Mouse (Mus musculus) MEL (cell line): ENCODE data around the gene Gm12789. TPM values are rescaled to one million over a fixed set of nuclear protein-coding genes. Genes with fewer than 3 reads are reported as not detected.
"Not testable (repeated sequence)": the region's sequence is repeated elsewhere in the genome, so short reads cannot be mapped to it uniquely, and the experiment has no call there.

Experiments used
- DNase-seq: peaks from one replicate; pipeline ENCODE4 v3.0.0; 2011; ENCODE audit warnings: low read depth, low spot score
- H3K27ac ChIP-seq: 2 replicates; pipeline ENCODE4 v1.5.1; 2012; ENCODE audit warnings: low read depth, mild to moderate bottlenecking, control low read depth, low read length, moderate library complexity; ENCODE audit not compliant: control insufficient read depth
- H3K27me3 ChIP-seq, 2 experiments: fragments of 150-350 bp in 1 of 2; sonication (generic) in 1 of 2; 2 replicates each; pipeline ENCODE4 v1.6.1; 2012; ENCODE audit warnings: low read length in 2 of 2, mild to moderate bottlenecking in 2 of 2, improper control_type of control experiment in 1 of 2, moderate library complexity in 1 of 2; ENCODE audit not compliant: insufficient read depth in 2 of 2, control insufficient read depth in 1 of 2
- H3K36me3 ChIP-seq, 2 experiments: 2 replicates each; pipeline ENCODE4 v1.6.1; 2012 to 2014; ENCODE audit warnings: low read length in 2 of 2, improper control_type of control experiment in 1 of 2, inconsistent platforms in 1 of 2, mild to moderate bottlenecking in 1 of 2; ENCODE audit not compliant: insufficient read depth in 2 of 2, control insufficient read depth in 1 of 2
- H3K4me1 ChIP-seq, 2 experiments: fragments of 150-350 bp in 1 of 2; sonication (generic) in 1 of 2; 2 replicates each; pipeline ENCODE4 v1.6.1; 2012; ENCODE audit warnings: low read length in 2 of 2, improper control_type of control experiment in 1 of 2, mild to moderate bottlenecking in 1 of 2; ENCODE audit not compliant: insufficient read depth in 2 of 2, control insufficient read depth in 1 of 2
- H3K4me3 ChIP-seq, 2 experiments: fragments of 150-350 bp in 1 of 2; sonication (generic) in 1 of 2; 2 replicates each; pipeline ENCODE4 v1.5.1; 2012; ENCODE audit warnings: low read depth in 2 of 2, low read length in 2 of 2, mild to moderate bottlenecking in 2 of 2, moderate library complexity in 2 of 2, control low read depth in 1 of 2, improper control_type of control experiment in 1 of 2; ENCODE audit not compliant: control insufficient read depth in 1 of 2, insufficient read depth in 1 of 2
- H3K79me2 ChIP-seq: 2 replicates; pipeline ENCODE4 v1.6.1; 2012; ENCODE audit warnings: mild to moderate bottlenecking, low read length, moderate library complexity; ENCODE audit not compliant: control insufficient read depth, poor library complexity, insufficient read depth
- H3K9ac ChIP-seq: 2 replicates; pipeline ENCODE4 v1.6.1; 2012; ENCODE audit warnings: low read depth, mild to moderate bottlenecking, control low read depth, low read length, moderate library complexity; ENCODE audit not compliant: control insufficient read depth, poor library complexity, severe bottlenecking
- H3K9me3 ChIP-seq: fragments of 150-350 bp; sonication (generic); replicated peaks from 2 replicates; pipeline ENCODE4 v1.6.1; 2012; ENCODE audit warnings: mild to moderate bottlenecking, low read length, improper control_type of control experiment, moderate library complexity; ENCODE audit not compliant: insufficient read depth
- ELF1 ChIP-seq: IDR thresholded peaks from 2 replicates; pipeline ENCODE4 v1.6.1; 2014; ENCODE audit warnings: low read depth, mild to moderate bottlenecking, inconsistent platforms, low read length, improper control_type of control experiment, moderate library complexity
- NELFE ChIP-seq: IDR thresholded peaks from 2 replicates; pipeline ENCODE4 v1.6.1; 2011; ENCODE audit warnings: low read depth, low read length, improper control_type of control experiment
- RCOR1 ChIP-seq: IDR thresholded peaks from 2 replicates; pipeline ENCODE4 v1.6.1; 2012; ENCODE audit warnings: low read depth, mild to moderate bottlenecking, inconsistent platforms, low read length, improper control_type of control experiment
- SMC3 ChIP-seq: IDR thresholded peaks from 2 replicates; pipeline ENCODE4 v1.6.1; 2011; ENCODE audit warnings: low read depth, low read length, improper control_type of control experiment
- TAL1 ChIP-seq: IDR thresholded peaks from 2 replicates; pipeline ENCODE4 v1.6.1; 2012; ENCODE audit warnings: mild to moderate bottlenecking, inconsistent platforms, low read length, moderate library complexity, mixed read lengths
- USF1 ChIP-seq: IDR thresholded peaks from 2 replicates; pipeline ENCODE4 v1.6.1; 2014; ENCODE audit warnings: low read depth, mild to moderate bottlenecking, inconsistent platforms, low read length, improper control_type of control experiment, moderate library complexity
- USF2 ChIP-seq, 2 experiments: IDR thresholded peaks; 2 replicates each; pipeline ENCODE4 v1.6.1; 2011 to 2012; ENCODE audit warnings: improper control_type of control experiment in 2 of 2, low read length in 2 of 2, borderline replicate concordance in 1 of 2, inconsistent platforms in 1 of 2, low read depth in 1 of 2, mild to moderate bottlenecking in 1 of 2; ENCODE audit not compliant: insufficient read depth in 1 of 2
- ZC3H11A ChIP-seq: IDR thresholded peaks from 2 replicates; pipeline ENCODE4 v1.6.1; 2012; ENCODE audit warnings: low read depth, mild to moderate bottlenecking, inconsistent platforms, low read length, improper control_type of control experiment
- polyA plus RNA-seq, 2 experiments: library from polyadenylated mRNA; stranded (reverse) in 1 of 2; unstranded in 1 of 2; fragments of >175 nt in 1 of 2; fragments of >200 nt in 1 of 2; gene quantifications; 2 replicates each; pipeline versions ENCODE4 v1.2.1 to v1.2.4; 2012; ENCODE audit warnings: low replicate concordance in 2 of 2, low read depth in 1 of 2; ENCODE audit not compliant: insufficient read length in 2 of 2, insufficient read depth in 1 of 2, missing spikeins in 1 of 2
- total RNA-seq: library from RNA; depleted of rRNA; stranded (reverse); fragments of 300-350 nt; gene quantifications from 2 replicates; pipeline ENCODE4 v1.2.3, GENCODE M21; 2012; rRNA removed

The Gm12789 gene
- total RNA-seq, result not detected in 2 replicates
- not detected for polyA plus RNA-seq

- not testable (repeated sequence) for H3K9me3 ChIP-seq, H3K27me3 ChIP-seq, H3K79me2 ChIP-seq, H3K36me3 ChIP-seq, H3K9ac ChIP-seq, H3K4me1 ChIP-seq, H3K27ac ChIP-seq, H3K4me3 ChIP-seq, DNase-seq
These were observed at the start of gene Gm12789 for GRCm38 (mm10) chr4:101986326-101986725. Gene Gm12789 (plus strand): TSS chr4:101986626.

- H3K27me3 ChIP-seq, H3K79me2 ChIP-seq, H3K4me1 ChIP-seq: not testable (repeated sequence)
These were observed 46.3 kb upstream of the Gm12789 start, which contains the start of gene Gm12794 for GRCm38 (mm10) chr4:101940107-101940506. Gene Gm12794 (plus strand): TSS chr4:101940407.

GRCm38 (mm10) chr4:101980949-101981348 is 5.5 kb upstream of the Gm12789 start, which contains the start of gene Gm12790:
Gene Gm12790 (minus strand): TSS chr4:101981049.
- H3K4me1 ChIP-seq, H3K4me3 ChIP-seq, H3K27ac ChIP-seq, H3K27me3 ChIP-seq, H3K36me3 ChIP-seq, H3K79me2 ChIP-seq, DNase-seq, H3K9ac ChIP-seq, H3K9me3 ChIP-seq: not testable (repeated sequence)

More at GRCm38 (mm10) chr4:101940107-101940506, 46.3 kb upstream of the Gm12789 start, which contains the start of gene Gm12794:
- H3K27ac ChIP-seq, H3K36me3 ChIP-seq, H3K4me3 ChIP-seq, DNase-seq, H3K9me3 ChIP-seq, H3K9ac ChIP-seq: not testable (repeated sequence)

DNA sequence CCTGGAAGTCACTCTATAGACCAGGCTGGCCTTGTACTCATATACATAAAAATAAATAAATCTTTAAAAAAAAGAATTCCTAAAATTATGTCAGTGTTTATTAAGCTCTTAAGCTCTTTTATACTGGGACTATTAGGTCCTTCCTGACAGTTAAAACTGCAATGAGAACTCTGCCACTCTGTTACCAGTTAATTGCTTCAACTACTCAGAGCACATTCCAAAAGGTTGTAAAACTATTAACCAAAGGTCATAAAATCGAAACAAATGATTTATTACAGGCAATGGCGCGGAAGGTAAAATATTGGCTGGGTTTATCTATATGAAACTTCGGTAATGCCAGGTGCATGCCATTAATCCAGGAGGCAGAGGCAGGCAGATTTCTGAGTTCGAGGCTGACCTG is 748 bp upstream of the Gm12789 start:
- H3K27me3 ChIP-seq, result no peaks in the 10 kb centered on the region
- H3K27ac ChIP-seq, result no peak overlapping the region
- H3K79me2 ChIP-seq, result no peaks in the 10 kb centered on the region
- TF ChIP-seq NELFE (no peak), ELF1 (no peak), TAL1 (no peak), SMC3 (no peak), ZC3H11A (no peak), USF1 (no peak), RCOR1 (no peak), USF2 (IDR thresholded peaks at IDR 0.05; ENCODE audit: borderline replicate concordance in 1 of 2, insufficient read depth in 1 of 2, low read depth in 1 of 2, low read length in 2 of 2) (no peak)
- DNase-seq, result no peak
- no peaks in the 10 kb centered on the region for H3K36me3 ChIP-seq
- no peaks in the 10 kb centered on the region for H3K9me3 ChIP-seq
- no peak overlapping the region for H3K4me3 ChIP-seq
- H3K9ac ChIP-seq, result no peak overlapping the region
- H3K4me1 ChIP-seq, result no peaks in the 10 kb centered on the region
